Comparison of ENCODE assay signal across 20 mouse cellular contexts in the genomic region with DNA sequence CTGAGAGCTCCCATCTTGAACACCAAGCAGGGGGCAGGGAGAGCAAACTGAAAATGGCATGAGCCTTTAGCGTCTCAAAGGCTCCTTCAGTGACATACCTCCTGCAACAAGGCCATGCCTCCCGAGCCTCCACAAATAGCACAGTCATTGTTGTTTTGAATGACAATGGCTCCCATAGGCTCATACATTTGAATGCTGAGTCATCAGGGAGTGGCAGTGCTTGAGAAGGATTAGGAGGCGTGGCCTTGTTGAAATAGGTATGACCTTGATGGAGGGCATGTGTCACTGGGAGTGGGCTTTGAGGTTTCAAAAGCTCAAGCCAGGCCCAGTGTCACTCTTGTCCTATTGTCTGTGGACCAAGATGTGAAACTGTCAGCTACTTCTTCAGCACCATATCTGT.
"Had no signal": no experiment of that assay in that cellular context is flagged by ENCODE, and none has a peak within 500 bp of the region (broad histone marks: within the 10 kb centered on the region; RNA-seq: fewer than 3 reads in every experiment).

No protein-coding gene starts in this region.

- H3K27me3 ChIP-seq: limb, embryonic 12.5 days; limb, embryonic 15.5 days; liver, embryonic 12.5 days; liver, embryonic 15.5 days; lung, embryonic 15.5 days; midbrain, embryonic 12.5 days; stomach, embryonic 15.5 days had no signal

- H3K9me3 ChIP-seq: limb, embryonic 12.5 days; limb, embryonic 15.5 days; liver, embryonic 12.5 days; liver, embryonic 15.5 days; lung, embryonic 15.5 days; midbrain, embryonic 12.5 days; stomach, embryonic 15.5 days had no signal

- H3K27ac ChIP-seq: limb, embryonic 12.5 days; limb, embryonic 15.5 days; liver, embryonic 12.5 days; liver, embryonic 15.5 days; lung, embryonic 15.5 days; midbrain, embryonic 12.5 days; stomach, embryonic 15.5 days had no signal

- H3K4me3 ChIP-seq: limb, embryonic 12.5 days; limb, embryonic 15.5 days; liver, embryonic 12.5 days; liver, embryonic 15.5 days; lung, embryonic 15.5 days; midbrain, embryonic 12.5 days; myocyte; stomach, embryonic 15.5 days had no signal

- H3K9ac ChIP-seq: limb, embryonic 12.5 days; limb, embryonic 15.5 days; liver, embryonic 12.5 days; liver, embryonic 15.5 days; lung, embryonic 15.5 days; midbrain, embryonic 12.5 days; stomach, embryonic 15.5 days had no signal

- H3K4me1 ChIP-seq: liver, embryonic 12.5 days had no signal

- DNase-seq: kidney, adult 18-20 months; kidney, adult 9 months; kidney, postnatal 14 days; kidney, postnatal 4 days; left cerebral cortex, postnatal 4 days; lung, adult 18-20 months; lung, postnatal 14 days; lung, postnatal 4 days; right cerebral cortex, adult 18-20 months; right cerebral cortex, postnatal 14 days; right cerebral cortex, postnatal 4 days; thymus, postnatal 36 days had no signal

- H3K36me3 ChIP-seq: limb, embryonic 12.5 days; limb, embryonic 15.5 days; liver, embryonic 15.5 days; lung, embryonic 15.5 days; midbrain, embryonic 12.5 days; stomach, embryonic 15.5 days had no signal
